Mouse (Mus musculus) cerebellum, postnatal 4 days (tissue): ENCODE results near the gene Itk.
A peak's percentile ranks its signal among the peaks of the same experiment; 100 is the strongest.

Experiments
- DNase-seq, 2 experiments: peaks; one replicate each; pipeline ENCODE4 v3.0.0; 2022; ENCODE audit warnings: low spot score in 2 of 2, mixed read lengths in 1 of 2

The Itk gene

DNA sequence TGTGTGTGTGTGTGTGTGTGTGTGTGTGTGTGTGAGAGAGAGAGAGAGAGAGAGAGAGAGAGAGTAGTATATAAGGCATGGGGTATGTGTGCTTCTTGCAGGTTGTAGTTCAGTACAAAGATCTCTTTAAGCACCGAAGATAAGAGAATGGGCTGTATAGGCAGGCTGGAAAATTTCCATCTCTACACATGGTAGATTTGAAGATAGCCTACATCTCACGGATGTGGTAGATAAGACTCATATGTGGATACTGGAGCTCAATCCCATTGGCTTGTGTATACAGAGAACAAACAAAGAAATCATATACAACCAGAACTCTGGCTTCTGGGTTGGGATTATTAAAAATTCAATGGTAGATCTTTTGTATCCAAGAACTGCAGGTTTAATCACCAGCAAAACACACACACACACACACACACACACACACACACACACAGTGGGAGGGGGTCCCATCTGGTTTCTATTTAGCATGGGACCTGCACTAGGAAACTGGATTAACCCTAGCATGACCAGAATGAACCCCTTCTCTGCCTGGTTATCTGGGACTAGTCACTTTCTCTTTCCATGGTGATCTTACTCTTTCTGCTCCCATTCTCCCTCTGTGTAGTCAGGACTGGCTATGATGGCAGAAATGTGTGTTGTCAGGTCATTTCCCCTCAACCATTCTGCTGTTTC lies 28.2 kb downstream of the Itk start:
- no peak for DNase-seq

DNA sequence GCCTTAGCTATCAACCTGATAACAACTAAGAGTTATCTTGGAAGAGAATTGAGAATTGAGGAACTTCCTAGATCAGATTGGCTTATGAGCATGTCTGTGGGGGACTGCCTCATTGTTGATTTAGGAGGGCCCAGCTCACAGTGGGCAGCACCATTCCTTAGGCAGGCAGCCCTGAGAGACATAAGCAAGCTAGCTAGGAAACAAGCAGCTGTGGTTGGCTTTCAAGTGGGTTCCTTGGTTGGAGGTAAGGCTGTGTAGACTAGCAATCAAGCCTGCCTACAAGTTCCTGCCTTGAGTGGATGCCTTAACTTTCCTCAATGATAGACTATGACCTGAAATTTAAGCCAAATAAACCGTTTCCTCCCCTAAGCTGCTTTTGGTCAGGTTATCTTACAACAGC lies 30.9 kb downstream of the Itk start:
- no peak for DNase-seq

DNA sequence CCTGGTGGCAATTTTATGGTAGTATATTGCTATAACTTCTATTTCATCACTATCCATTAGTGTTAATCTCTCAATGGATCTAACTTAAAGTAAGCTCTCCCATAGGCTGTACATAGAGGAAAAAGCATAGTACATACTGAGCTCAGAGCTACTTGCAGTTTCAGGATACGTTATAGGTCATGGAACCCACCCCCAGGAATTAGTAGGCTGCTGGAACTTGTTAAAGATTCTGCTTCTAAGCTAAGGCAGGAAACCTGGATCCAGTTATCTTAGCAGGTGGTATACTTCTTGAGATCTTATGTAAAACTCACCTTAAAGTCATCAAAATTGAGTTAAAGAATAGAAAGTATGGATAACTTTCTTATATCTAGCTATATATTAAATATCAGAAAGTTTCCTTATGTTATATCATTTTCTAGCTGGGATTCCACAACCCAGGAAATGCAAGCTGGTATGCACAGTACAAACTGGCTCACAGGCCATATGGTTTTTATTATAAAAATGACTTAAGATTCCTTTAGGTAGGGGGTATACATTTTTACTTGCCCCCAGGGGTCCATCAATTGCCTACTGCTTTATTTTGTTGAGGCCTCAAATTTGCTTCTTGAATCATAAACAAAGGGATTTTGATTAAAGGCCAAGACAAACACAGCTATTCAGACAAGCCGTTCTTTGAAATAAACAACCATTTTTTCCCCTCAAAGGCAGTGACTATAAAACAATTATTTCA lies 39.5 kb downstream of the Itk start:
- no peak for DNase-seq

DNA sequence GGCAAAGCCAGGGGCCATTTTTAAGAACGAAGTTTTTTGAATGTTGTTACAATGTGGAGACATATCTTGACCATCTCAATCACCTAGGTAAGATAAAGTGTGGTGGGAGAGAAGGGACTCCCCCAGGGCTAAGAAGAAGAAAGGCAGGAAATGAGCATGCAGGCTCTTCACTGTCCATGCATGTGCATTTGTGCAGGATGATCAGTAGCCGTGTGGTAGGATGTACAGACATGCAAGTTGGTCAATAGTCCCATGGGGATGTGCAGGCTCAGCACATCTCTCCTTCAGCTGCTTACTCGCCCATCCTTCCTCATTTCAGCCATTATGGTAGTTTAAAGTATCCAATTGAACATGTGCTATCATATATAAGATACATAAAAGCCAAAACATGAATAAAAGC lies 40.9 kb downstream of the Itk start:
- no peak for DNase-seq

DNA sequence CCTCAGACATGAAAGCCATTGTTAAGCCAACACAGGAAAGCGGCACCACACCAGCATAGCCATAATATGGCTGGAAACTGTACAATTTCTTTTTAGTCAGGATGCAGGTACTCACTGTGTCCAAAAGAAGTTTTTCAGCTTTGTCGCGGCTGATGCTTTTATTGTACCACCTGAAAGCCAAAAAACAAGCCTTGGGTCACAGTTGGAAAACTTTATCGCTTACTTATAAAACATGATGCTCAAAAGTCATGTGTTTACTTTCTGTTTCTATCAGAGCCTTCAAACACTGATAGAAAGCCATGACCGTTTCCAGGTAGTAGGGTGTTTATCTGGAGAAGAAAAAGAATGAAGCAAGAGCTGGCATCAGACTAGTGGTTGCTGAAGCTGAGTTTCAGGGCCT lies 41.6 kb downstream of the Itk start:
- DNase-seq: no peak

DNA sequence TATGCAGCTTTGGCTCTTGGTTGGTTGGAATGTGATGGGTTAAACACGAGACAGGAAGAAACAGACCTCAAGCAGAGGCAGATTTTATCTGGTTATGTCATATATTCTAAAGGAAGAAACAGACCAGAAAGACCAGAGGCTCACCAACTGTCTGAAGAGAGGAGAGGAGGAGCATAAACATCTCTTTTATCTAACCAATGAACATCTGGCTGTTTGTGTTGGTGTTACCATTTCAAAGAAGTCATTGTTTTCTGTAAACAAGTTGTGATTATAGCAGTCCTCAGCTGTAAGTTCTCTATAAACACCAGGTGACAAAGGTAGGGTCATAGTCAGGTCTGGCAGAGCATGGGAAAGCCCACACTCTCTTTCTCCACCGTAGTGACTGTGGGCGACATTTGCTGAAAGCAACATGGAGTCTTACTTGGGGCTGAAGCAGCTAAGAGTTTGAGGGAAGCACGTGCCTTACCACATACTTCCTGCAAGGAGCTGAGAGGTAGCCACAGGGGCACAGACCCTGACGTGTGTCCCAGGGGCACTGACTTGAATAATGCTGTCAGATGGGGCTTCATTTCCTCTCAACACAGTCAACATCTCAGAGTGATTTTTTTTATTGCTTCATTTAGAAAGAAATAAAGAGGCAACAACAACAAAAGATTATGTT lies 45.3 kb downstream of the Itk start:
- no peak for DNase-seq

DNA sequence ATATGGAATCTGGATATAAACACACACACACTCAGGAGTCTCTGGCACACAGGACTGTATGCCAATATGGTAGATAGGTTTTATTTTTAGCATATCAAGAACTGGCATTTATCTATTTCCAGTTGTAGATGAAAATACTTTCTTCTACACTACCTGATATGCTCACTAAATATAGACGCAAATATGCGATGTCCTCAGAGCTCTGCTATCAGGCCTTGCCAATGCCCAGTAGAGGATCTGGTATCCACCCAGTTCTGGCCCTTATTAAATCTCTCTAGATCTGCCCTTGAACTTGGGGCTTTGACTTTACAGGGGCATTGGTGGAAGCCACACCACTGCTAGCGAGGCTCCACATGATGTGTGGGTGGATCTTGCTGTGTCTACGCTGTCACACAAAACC lies 47.4 kb downstream of the Itk start:
- DNase-seq: no peak

DNA sequence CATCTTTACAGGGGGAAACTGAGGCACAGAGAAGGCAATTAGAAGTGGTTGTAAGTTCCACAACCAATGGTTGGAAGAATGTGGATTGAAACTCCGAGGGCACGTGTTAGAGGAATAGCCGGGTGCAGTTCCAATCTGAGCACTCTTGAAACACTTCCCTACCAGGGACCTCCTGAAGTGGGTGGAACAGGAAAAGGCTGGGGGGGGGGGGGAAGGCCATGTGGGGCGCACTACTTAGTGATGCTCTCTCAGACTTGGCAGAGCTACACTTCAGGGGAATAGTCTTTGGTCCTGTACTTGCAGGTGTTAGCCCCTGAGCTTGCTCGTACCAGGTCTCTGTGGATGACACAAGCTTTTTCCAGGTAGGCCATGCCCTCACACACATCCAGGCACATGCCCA lies 53.3 kb downstream of the Itk start:
- no peak for DNase-seq

DNA sequence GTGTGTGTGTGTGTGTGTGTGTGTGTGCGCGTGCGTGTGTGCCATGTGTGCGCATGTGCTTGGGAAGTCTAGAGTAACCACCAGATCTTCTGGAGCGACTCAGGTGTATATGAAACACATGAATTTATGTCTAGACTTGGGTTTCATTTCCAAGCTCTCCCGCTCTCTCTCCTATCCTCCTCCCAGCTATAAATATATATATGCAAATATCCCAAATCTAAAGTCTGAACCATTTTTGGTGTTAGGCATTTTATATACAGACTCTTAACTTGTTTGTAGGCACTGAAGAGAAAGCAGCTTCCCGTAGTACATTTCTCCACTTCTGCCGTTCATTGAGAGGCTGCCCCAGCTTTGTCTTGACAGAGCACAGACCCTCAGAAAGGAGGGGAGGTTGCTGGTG lies 57.1 kb downstream of the Itk start:
- DNase-seq: no peak

DNA sequence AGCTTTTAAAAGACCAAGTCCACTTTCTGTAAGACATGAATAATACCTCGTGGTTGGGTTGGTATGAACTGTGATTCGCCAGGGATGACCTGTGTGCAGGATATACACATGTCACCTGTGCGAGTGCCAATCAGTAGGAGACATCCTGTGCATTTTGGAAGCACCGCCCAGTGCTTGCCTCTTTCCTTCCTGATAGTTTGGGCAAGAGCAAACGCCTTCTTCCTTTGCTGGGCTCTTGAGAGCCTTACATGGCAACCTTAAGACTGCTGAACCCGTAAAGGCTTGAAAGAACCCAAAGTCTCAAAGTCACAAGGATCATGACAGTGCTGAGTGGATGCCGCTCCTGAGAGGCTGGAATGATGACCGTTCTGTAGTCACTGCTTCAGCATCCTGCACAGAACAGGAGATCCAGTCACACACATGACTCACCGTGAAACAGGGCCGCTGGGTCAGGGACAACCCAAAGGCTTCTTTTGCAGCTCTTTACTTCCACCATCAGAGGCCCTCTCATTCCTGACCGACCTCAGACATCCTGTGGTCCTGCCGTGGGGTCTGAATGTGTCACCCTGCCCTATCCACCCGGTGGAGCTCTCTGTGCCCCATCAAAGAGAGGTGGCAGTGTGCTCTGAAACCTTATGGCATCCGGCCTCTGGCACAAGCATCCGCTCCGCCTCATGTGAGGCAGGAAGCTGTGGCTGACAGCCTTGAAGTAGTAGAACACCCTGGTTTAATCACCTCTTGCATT lies 62.9 kb downstream of the Itk start:
- DNase-seq: no peak

DNA sequence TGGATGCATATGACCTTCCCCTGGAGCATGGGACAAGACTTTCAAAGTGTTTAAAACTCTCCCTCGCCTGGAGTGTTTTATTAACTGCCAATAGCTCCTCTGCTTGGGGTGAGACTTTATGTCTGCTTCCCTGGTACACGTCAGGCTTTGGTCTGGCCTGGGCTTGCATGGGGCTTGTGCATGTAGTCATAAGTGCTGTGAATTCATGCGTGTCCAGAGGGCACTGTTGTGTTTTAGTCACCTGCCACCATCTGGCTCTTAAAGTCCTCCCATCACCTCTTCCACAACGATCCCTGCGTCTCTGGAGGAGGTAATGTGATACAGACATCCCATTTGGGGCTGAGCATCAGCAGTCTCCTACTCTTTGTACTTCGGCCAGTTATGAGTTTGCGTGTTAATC lies 67.8 kb downstream of the Itk start:
- DNase-seq: no peak

DNA sequence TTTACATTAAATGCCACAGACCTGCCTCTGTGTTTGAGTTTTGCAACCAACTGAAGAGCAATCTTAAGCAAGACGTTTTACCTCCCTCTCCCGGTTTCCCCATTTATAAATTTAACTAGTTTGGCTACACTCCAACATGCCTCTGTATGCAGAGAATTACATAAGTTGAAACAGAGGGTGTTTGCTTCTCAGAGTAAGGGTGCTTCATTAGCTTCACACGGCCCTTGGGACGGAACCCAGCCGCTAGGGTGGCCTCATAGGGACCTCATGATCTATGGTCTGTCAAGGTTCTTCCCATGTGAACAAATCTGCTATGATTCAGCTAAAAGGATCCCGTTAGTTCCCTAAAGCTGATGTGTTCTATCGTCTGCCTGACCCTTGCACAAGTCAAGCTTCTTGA lies 74.8 kb downstream of the Itk start:
- no peak for DNase-seq

DNA sequence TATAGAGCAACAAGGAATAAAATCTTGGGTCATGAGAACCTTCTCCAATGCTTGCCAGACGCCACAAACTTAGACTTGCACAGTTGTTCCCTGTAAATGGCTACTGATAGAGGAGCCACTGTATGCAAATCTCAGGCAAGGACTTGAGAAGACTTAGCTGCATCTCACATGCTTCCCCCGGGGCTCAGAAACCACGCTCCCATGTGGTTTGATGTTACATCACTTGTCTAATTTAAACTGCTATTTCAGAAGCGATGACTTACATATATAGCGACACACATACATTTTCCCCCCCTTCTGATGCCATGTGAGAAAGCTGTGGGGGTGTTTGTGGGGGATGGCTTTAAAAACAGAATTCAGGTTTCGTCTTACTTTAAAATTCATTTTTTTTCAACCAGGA lies 75.5 kb downstream of the Itk start:
- DNase-seq: no peak

DNA sequence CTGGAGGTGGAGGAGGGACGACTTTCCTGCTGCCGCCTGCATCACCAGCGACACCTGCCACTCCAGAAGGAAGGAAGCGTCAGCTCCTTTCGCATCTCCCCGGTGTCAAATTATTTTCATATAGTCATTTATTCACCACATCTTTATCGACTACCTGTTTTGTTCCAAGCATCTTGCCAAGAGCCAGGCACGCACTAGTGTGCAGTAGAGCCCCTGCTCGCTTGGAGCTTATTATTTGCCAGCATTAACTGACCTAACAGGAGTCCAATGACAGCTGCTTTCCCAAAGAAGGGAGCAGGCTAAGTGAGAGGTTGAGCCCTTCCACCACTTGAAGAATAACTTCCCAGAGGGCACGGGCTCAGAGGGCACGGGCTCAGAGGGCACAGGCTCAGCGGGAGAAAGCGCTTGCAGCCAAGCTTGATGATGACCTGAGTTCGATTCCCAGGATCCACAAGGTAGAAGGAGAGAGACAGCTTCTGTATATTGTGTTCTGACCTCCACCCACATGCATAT lies 76.7 kb downstream of the Itk start, which contains the start of gene Cyfip2:
TSS of gene Cyfip2 (minus strand) at position 337 of the 513 bp plus-strand sequence.
- DNase-seq: peak in 1 of 2 experiments; percentile 12

DNA sequence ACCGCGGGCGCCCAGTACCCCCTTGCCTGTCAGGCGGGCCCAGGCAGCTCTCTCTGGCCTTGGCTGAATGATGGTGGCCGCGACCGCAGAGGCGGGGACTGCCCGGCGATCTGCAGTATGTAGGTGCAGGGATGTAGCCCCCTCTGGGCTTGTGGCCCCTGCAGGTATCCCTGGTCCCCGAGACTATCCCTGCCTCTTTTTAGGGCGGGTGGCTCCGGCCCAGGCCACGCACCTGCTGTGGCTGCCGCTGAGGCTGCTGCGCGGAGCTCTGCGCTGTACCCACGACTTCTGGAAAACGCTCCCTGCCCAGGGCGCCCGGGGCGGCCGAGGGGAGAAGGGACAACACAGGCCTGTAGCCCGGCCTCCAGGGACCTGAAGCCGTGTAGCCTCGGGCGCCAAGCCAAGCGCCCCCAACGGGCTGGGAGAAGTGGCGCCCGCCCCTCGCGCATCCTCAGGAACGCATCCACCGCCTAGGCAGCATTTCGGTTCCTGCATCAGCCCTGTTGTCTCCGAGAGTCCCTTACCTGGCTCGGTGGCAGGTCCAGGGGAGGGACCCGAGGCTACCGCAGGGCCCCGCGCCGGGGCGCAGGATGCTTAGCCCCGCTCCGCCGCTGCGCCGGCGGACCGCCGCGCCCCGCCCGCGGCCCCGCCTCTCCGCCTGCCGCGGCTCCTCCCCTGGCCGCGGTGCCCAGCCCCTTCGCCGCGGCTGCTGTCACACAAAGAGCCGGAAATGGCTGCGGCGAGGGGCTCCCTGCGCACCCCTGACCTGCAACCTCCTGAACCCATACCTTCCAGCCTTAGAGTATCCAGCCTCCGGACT lies 77.4 kb downstream of the Itk start:
- peak; percentile 34 to 62 for DNase-seq

DNA sequence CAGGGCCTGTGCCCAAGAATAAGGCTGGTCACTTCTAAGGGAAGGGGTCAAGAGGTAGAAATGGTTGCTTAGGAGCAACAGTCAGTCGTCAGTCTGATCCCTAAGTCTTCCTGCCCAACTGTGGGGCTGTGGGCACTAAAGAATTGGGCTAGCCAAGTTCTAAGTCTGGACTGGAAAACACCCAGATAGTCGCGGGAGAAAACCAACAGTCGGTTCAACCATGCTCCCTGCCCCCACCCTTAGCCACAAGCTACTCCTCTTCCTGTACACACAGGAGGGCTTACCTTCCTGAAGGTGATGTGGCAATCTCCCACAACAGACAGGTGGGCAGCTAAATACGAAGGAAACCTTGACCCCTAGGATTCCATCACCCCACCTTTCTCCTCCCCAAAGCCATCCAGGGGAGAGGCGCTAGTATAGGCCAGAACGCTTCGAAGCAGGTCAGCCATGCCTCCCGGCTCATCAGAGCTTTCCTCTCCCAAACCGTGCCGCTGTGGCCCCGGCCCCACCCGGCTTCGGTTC lies 78.1 kb downstream of the Itk start:
- DNase-seq: peak in 1 of 2 experiments; percentile 20

DNA sequence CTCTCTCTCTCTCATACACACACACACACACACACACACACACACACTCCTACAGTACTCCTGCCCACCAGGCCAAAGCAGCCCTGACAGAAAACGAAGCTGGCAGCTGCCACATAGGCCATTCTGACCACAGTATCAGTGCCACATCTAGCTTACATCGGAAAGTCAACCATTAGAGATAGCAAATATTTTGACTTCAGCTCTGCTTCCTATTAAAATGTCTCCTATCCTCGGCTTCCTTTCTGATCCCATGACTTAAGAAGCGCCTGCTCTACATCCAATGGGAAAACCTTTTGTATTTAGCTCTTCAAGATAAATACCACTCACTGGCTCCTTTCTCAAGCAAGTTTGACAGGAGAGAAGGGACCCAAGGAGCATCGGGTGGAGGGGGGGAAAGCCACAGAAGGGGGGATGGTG lies 78.7 kb downstream of the Itk start:
- no peak for DNase-seq

DNA sequence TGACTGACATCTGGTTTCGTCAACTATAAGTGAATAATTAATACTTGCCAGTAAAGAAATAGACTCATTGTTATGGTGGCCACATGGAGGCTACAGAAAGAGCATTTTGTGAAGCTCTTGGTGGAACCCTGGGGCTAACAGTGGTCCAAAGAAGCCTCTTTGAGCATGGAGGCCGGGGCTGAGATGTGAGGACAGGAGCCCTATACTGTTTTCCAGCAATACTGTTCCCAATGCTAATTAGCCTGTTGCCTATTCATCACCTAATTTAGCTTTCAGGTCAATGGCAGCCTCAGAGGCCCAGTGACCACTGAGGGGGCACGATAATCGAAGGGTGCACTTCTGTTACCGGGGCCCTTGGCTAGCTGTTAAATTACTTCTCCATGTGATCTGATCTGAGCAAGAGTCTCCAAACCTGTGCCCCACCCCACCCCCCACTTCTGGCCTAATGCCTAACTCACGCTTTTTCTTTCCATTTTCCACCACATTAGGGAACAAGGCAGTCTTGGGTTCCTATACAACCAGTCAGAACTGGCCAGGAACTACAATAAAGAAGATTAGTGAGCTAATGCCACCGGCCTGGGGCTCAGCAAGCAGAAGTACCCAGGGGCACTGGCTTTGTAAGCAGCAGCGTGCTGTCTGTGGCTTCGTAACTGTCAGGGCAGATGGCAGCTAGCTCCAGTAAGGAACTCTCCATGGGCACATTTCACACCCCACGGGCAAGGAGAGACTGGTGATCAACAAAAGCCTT lies 79.3 kb downstream of the Itk start:
- no peak for DNase-seq

DNA sequence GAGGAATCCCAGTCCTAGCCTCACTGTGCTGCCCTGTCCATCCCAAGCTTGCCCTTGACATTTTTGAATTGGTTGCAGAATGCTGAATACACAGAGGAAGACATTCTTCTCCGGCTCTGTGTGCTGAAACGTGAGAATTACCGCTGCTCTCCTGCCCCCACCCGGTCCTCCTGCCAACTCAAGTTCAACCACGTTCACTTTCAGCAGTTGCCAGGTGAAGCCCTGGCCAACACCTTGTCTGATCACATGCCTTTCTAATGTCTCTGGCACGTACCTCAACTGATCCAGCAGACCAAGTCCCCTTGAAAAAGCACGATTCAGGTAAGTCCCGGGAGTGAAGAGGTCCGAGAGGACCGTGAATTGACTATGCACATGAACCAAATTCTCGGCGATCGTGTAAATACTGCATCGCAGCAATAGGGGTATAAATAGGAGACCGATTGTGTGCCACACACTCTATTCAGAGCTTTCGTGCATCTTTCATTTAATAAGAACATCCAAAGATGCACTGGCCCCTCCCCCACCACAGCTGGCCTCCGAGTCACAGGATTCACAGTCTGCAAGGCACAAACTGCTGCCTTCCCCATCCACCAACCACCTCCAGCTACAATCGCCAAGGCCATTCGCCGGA lies 80.1 kb downstream of the Itk start:
- DNase-seq: no peak
